ENCODE assay signal across 15 mouse cellular contexts in genomic region chr4:114983020-114983419, GRCm38 (mm10). TPM values are rescaled to one million over a fixed set of nuclear protein-coding genes. Genes with fewer than 3 reads are reported as not detected.
DNase-seq lines count a peak whose midpoint lies in the region; TF ChIP-seq lines count a peak whose summit lies in the region.
"Had no signal": no experiment of that assay in that cellular context is flagged by ENCODE, and none has a peak within 500 bp of the region (broad histone marks: within the 10 kb centered on the region; RNA-seq: fewer than 3 reads in every experiment).

No protein-coding gene starts in this region.

- no peak overlapping the region for H3K4me3 ChIP-seq in left cerebral cortex, adult 2 months
- H3K4me3 ChIP-seq in E14TG2a.4 (replicated peaks; ENCODE audit: low read length) (no peak overlapping the region), macrophage (ENCODE audit: inconsistent target) (no peak overlapping the region)
- H3K4me3 ChIP-seq: erythroblast, embryonic 14.5 days had no signal

- H3K27ac ChIP-seq in left cerebral cortex, adult 2 months: no peak overlapping the region
- H3K27ac ChIP-seq in macrophage: peak overlapping the region; percentile 41

- peaks cover 85% of the 10 kb centered on the region for H3K79me2 ChIP-seq in macrophage (ENCODE audit: inconsistent target)

- DNase-seq in embryo, embryonic 10.5 days (ENCODE audit: low spot score): peak; percentile 32
- DNase-seq in embryo, embryonic 9.5 days (ENCODE audit: extremely low spot score): no peak
- DNase-seq in left cerebral cortex, adult 2 months (ENCODE audit: extremely low spot score in 1 of 2, low spot score in 2 of 2): no peak
- no peak for DNase-seq in left cerebral cortex, postnatal 4 days
- DNase-seq in thymus, adult 18-20 months: no peak
- DNase-seq in spleen, postnatal 4 days (ENCODE audit: low spot score in 2 of 2): no peak
- DNase-seq: adrenal gland, adult 8-10 months; cerebellum, adult 2 months; kidney, postnatal 14 days had no signal

- peak; percentile 52 for TF ChIP-seq CTCF in left cerebral cortex, adult 2 months (IDR thresholded peaks at IDR 0.05)
- TF ChIP-seq CTCF in E14TG2a.4 (conservative IDR thresholded peaks at IDR 0.05; ENCODE audit: low read length): peak; percentile 42

- H3K9me3 ChIP-seq in E14TG2a.4 (ENCODE audit: low read length): no peaks in the 10 kb centered on the region

- H3K4me1 ChIP-seq in E14TG2a.4 (replicated peaks; ENCODE audit: low read depth, low read length): peaks cover 16% of the 10 kb centered on the region

- intact Hi-C loops in left cerebral cortex, adult 2 months (cut with DNase I): no loop called here
- intact Hi-C loops in left cerebral cortex, postnatal 4 days (cut with DNase I): no loop called here

- H3K27me3 ChIP-seq in E14TG2a.4 (ENCODE audit: insufficient read depth, low read length): no peaks in the 10 kb centered on the region

- WGBS in macrophage (ENCODE audit: missing documents): 62% methylated on average over 1 of the region's 1 CpGs

- H3K36me3 ChIP-seq in E14TG2a.4 (ENCODE audit: insufficient read depth, low read length) (peaks cover 9% of the 10 kb centered on the region; the same call in 1 of the 2 replicates), macrophage (ENCODE audit: inconsistent target) (no peaks in the 10 kb centered on the region)

RNA-seq across cellular contexts. Expression of gene Cmpk1, which starts 4.0 kb away (rescaled TPM):
- 10 to 100 TPM; 74.5 to 79.6 TPM for total RNA-seq in left cerebral cortex, adult 2 months (2021)
- 100 to 1,000 TPM; 141 to 149 TPM for total RNA-seq in left cerebral cortex, postnatal 4 days (2021)
- total RNA-seq in macrophage (2018; cell fraction: chromatin; rRNA removed): 10 to 100 TPM; 13.9 to 48.3 (median 30.3) TPM
- total RNA-seq in macrophage (2018; cell fraction: cytosol; rRNA removed): 100 to 1,000 TPM in 3 of 26 experiments, 10 to 100 TPM in 23; 59.5 to 123 (median 82.4) TPM
- 10 to 100 TPM; 27.0 to 68.3 (median 39.7) TPM for total RNA-seq in macrophage (2018; cell fraction: nucleus; rRNA removed)
- 89.7 to 330 TPM (median 144 TPM) in 3 replicates for polyA plus RNA-seq in macrophage (2018)

RNA-seq across cellular contexts. Expression of gene Stil, which starts 16.9 kb away (rescaled TPM):
- total RNA-seq in left cerebral cortex, adult 2 months (2021): under 1 TPM; 0.36 to 0.98 TPM
- total RNA-seq in left cerebral cortex, postnatal 4 days (2021): 1 to 10 TPM; 2.9 to 3.1 TPM
- 10 to 100 TPM in 3 of 26 experiments, 1 to 10 TPM in 22, under 1 TPM in 1; 0.84 to 11.2 (median 4.1) TPM for total RNA-seq in macrophage (2018; cell fraction: chromatin; rRNA removed)
- total RNA-seq in macrophage (2018; cell fraction: cytosol; rRNA removed): 1 to 10 TPM in 14 of 26 experiments, under 1 TPM in 12; 0.38 to 1.8 (median 1.0) TPM
- 10 to 100 TPM in 1 of 26 experiments, 1 to 10 TPM in 24, under 1 TPM in 1; 0.79 to 17.8 (median 2.7) TPM for total RNA-seq in macrophage (2018; cell fraction: nucleus; rRNA removed)
- 1.1 to 3.7 TPM (median 1.2 TPM) in 3 replicates for polyA plus RNA-seq in macrophage (2018)

RNA-seq across cellular contexts. Expression of gene Foxe3, which starts 57.2 kb away (rescaled TPM):
- total RNA-seq in left cerebral cortex, adult 2 months (2021): not detected
- total RNA-seq in left cerebral cortex, postnatal 4 days (2021): not detected
- total RNA-seq in macrophage (2018; cell fraction: chromatin; rRNA removed): not detected
- not detected for total RNA-seq in macrophage (2018; cell fraction: cytosol; rRNA removed)
- not detected for total RNA-seq in macrophage (2018; cell fraction: nucleus; rRNA removed)
- not detected in 3 replicates for polyA plus RNA-seq in macrophage (2018)
- total RNA-seq: gastrocnemius, adult 8-10 months; heart, postnatal 25 days; left cerebral cortex, postnatal 36 days had no signal
- polyA plus RNA-seq: cerebellum, adult 2 months; erythroblast, embryonic 14.5 days had no signal
